Mouse (Mus musculus) splenic B cell, adult 2 months (primary cell): ENCODE data around the gene Dcakd.
A peak's percentile ranks its signal among the peaks of the same experiment; 100 is the strongest.

Experiments used
- DNase-seq: peaks from one replicate; pipeline ENCODE4 v3.0.0-alpha.2; 2011; ENCODE audit warnings: low read depth, low spot score
- H3K27me3 ChIP-seq: 2 replicates; pipeline ENCODE4 v1.6.1; 2012; ENCODE audit warnings: mild to moderate bottlenecking, low read length, moderate library complexity, mixed read lengths; ENCODE audit not compliant: control insufficient read depth, poor library complexity, insufficient read depth, severe bottlenecking
- H3K36me3 ChIP-seq: 2 replicates; pipeline ENCODE4 v1.6.1; 2012; ENCODE audit warnings: mild to moderate bottlenecking, low read length, moderate library complexity, mixed read lengths; ENCODE audit not compliant: control insufficient read depth, poor library complexity, insufficient read depth, severe bottlenecking

Gene Dcakd

DNA sequence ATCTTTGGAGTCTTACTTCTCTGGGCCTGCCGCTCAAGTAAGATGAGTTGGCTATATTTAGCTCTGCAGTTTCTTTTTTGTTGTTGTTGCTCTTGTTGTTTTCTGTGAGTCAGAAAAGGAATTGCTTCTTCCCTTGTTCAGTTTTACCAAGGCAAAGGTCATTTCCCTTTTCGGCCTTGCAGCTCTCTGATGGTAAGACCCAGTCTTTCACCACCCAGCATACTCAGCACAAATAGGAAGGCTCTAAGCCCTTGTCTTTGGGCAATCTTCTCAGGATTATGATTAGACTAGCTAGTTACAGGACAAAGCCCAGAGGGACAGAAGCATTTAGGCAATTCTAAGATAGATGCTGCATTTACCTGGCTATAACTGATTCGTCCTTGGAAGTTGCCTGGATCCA lies 1.2 kb downstream of the Dcakd start:
- DNase-seq, result no peak
- H3K27me3 ChIP-seq, result no peaks in the 10 kb centered on the region
- H3K36me3 ChIP-seq, result peaks cover 3% of the 10 kb centered on the region

DNA sequence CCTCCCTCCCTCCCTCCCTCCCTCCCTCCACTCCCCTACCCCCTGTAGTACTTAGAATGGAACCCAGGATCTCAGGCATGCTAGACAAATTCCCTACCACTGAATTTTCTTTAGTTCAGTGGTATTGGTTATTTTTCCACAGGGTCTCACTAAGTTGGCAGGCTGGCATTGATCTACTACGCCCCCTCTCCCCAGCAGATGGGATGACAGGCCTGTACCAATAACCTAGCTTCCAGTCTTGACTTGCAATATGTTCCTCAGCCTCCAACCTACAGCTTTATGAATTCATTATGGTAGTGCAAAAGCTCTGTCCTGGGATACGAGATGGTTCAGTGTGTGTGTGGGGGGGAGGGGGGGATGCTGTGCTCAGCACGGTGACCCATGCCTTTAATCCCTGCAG lies 4.2 kb downstream of the Dcakd start:
- no peak for DNase-seq
- Histone ChIP-seq H3K27me3 (no peaks in the 10 kb centered on the region), H3K36me3 (0 out of 2 replicates have a peak, but pooled peaks cover 1% of the 10 kb centered on the region)

DNA sequence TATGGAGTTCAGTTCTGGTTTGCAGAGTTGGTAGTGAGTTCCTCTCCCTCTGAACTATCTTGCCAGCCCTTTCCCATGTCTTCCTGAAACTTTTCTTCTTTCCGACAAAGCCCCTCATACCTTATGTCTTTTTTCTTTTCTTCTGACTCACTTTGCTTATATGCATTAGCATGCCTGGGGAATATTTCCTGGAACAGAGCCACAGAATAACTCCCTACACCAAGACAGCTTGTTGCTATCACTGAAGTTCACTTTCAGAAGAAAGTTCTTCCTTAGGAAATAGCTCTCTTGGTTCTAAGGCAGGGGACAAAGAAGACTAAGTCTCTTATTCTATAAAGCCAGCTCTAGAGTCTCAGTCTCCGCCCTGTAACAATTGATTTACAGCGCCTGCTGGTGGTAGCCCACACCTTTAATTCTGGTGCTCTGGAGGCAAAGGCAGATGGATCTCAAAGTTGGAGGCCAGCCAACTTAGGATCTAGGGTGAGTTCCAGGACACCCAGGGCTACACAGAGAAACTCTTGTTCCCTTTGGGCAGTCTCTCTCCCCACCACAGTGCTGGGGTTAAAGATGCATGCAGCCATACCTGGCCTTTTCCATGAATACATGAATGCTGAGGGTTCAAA lies 7.3 kb downstream of the Dcakd start:
- no peaks in the 10 kb centered on the region for H3K27me3 ChIP-seq
- no peak for DNase-seq
- no peaks in the 10 kb centered on the region for H3K36me3 ChIP-seq

DNA sequence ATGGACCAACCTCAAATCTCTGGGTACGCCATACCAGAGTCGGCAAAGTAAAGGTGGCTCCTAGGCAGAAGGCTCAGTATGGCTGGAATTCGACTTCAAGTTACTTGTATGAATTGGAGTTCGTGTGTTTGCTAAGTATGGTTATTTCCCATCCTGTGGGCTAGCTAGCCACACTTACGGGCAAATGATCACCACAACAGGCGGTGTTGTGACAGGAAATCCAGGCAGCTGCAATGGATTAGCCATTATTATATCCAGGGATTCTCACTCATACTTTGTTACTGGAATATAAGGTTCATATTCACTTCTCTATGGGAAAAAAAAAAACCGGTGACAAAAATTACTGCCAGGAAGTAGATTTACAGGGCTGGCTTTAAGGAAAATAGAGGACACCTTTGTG lies 8.8 kb downstream of the Dcakd start:
- Histone ChIP-seq H3K27me3 (no peaks in the 10 kb centered on the region), H3K36me3 (no peaks in the 10 kb centered on the region)
- no peak for DNase-seq

DNA sequence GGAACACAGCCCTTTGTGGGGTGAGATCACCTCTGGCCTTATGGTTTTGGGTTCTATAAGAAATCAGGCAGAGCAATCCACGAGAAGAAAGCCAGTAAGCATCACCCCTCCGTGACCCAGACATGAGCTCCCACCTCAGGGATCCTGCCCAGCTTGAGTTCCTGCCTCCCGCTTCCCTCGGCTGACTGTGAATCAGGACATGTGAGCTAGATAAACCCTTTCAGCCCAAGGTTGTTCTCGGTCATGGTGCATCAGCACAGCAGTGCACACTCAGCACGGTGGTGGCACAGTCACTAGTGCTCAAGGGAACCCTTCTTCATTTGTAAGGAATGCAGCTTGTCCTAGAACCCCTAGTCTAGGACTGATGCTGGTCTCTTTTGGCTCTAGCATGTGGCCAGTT lies 9.3 kb downstream of the Dcakd start:
- no peaks in the 10 kb centered on the region for H3K36me3 ChIP-seq
- no peak for DNase-seq
- H3K27me3 ChIP-seq, result no peaks in the 10 kb centered on the region

GRCm38 (mm10) chr11:103017661-103018060 lies 10.5 kb downstream of the Dcakd start:
- no peak for DNase-seq
- H3K27me3 ChIP-seq, result no peaks in the 10 kb centered on the region
- H3K36me3 ChIP-seq, result no peaks in the 10 kb centered on the region

DNA sequence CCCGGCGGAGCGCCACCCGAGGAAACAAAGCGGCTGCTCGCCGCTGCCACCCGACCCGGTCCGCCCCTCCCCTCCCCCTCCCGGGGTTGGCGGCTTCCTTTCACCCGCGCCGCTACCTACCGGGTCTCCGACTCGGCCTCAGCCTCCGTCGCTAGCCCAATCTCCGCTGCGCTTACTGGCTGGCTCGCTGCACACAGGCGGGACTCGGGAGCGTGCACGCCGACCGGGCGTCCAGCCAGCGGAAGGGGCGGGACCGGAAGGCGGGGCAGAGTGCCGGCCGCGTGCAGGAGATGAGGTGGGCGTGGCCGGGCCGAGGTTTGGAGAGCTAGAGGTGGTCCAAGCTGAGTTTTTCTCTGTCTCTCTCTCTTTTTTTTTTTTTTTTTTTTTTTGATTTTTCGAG lies 11.2 kb downstream of the Dcakd start:
- DNase-seq, result peak; percentile 94
- Histone ChIP-seq H3K36me3 (no peaks in the 10 kb centered on the region), H3K27me3 (no peaks in the 10 kb centered on the region)

DNA sequence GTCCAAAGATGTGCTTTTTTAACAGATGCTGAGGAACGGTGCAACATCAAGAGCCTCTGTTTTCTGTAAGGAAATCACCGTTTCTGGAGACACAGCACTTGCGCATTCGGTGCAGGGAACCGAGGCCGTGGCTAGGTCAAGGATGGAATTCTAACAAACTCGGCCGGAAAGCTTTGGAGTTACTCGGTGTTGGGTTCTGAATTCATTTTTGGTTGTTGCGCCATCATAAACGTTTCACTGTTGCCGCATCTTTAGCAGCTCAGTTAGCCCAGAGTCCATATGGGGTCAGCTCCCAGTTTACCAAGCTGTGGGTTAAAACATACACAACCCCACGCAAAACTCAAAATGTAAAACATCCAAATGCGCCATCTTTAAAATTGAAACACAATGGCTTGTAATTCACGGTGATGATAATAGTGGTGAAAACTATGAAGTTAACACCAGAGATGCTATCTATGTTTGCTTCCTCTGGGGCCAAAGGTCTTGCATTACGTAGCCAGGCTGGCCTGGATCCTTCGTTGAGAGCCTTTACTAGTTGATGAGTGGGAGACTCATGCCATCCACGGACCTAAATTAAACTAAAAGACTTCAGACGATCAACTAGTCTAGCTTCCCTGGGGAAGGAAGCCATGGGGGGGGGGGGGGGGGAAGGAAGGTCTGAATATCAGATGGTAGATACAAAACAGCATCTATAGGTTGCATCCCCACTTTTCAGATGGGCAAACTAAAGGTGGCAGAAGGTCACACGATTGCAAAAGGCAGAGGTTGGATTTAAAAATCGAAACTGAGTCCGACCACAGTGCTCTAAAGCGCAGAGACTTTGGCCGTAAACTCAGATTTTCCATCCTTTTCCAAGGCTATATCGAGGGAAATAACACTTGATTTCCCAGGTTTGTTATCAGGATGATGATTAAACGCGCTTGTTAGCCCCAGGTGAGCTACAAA lies 12.0 kb downstream of the Dcakd start:
- H3K27me3 ChIP-seq, result no peaks in the 10 kb centered on the region
- peak; percentile 20 for DNase-seq

GRCm38 (mm10) chr11:103011206-103011497 lies 17.0 kb downstream of the Dcakd start:
- Histone ChIP-seq H3K27me3 (no peaks in the 10 kb centered on the region), H3K36me3 (no peaks in the 10 kb centered on the region)
- DNase-seq, result no peak

More for the DNA sequence above, 12.0 kb downstream of the Dcakd start:
- H3K36me3 ChIP-seq, result no peaks in the 10 kb centered on the region

DNA sequence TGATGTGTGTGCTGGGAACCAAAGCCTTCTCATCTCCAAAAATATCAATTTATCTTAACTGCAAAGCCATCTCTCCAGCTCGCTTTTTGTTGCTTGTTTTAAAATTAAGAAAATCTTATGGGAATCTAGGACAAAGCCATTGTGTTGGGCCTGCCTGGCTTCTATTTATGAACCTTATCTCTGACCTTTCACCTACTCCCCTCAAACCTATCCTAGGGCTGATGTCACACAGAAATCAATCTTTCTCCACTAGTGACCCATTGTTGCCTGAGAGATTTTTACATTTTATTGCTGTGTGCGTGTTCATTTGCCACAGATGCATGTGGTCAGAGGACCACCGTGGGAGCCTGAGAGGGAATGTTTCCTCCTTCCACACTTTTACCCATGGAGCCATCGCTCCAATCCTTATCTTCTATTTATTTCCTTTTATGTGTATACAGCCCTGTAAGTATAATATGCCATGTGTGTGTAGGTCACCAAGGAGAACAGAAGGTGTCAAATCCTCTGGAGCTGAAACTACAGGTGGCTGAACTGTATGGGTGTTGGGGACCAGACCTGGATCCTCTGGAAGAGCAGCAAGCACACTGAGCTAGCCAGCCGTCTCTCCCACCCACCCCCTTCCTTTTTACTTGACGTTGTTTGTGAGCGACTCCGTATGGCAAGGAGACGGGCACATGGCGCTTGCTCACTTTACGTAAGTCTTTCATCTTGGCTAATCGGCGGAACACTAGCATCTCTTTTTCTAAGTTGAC lies 17.5 kb downstream of the Dcakd start:
- DNase-seq, result no peak
- Histone ChIP-seq H3K27me3 (no peaks in the 10 kb centered on the region), H3K36me3 (no peaks in the 10 kb centered on the region)

GRCm38 (mm10) chr11:103009208-103009607 lies 18.9 kb downstream of the Dcakd start:
- DNase-seq, result peak; percentile 58
- H3K27me3 ChIP-seq, result no peaks in the 10 kb centered on the region
- H3K36me3 ChIP-seq, result no peaks in the 10 kb centered on the region

- no peaks in the 10 kb centered on the region for H3K36me3 ChIP-seq
- no peak for DNase-seq
- no peaks in the 10 kb centered on the region for H3K27me3 ChIP-seq
Measured at GRCm38 (mm10) chr11:103008558-103008957, 19.6 kb downstream of the Dcakd start.

DNA sequence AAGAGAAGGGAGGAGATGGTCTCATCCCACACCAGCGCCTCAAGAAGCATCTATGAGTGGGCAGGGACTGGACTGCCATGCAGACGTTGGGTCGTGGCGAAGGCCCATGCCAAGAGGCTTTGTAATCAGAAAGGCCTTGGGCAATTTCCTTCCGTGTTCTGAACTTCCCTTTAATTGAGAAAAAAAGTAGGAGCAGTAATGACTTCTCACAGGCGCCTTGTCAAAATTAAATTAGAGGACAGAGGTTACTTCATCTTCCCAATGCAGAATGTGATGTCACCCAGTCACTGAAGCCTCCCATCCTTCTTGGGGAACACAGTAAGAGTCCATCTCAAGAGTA lies 21.2 kb downstream of the Dcakd start:
- no peak for DNase-seq
- Histone ChIP-seq H3K36me3 (no peaks in the 10 kb centered on the region), H3K27me3 (no peaks in the 10 kb centered on the region)

DNA sequence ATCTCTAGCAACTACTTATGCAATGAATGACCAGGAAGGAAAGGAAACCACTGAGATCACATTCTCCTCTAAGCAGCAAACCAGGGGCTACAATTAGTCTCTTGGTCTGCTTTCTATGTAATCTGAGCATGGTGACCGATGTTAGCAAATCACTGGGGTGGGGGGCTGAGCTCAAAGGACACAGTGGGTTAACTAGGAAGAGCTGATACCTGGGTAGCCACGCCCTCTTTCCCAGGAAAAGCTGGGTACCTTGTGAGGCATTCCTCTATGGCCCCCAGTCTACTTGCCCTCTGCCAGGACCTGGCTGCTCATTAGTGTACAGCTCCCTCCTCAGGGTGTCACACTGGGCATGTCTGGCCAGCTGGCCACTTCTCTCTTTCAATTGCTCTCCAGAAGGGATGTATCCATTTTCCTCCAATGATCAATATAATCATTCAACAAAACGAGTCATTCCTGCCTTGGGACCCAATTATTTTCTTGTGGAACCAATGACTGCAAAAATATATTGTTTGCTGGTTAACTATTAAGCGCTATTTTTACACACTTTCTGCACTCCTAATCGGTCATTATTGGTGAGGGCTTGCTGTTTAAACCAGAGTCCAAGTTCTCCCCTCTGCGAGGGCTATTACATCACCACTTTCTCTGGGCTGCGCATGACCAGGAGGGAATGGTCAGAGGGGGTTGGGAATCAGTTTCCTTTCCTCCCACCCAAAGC lies 21.7 kb downstream of the Dcakd start:
- DNase-seq, result no peak
- H3K27me3 ChIP-seq, result no peaks in the 10 kb centered on the region
- no peaks in the 10 kb centered on the region for H3K36me3 ChIP-seq
